ENCODE assay signal across 17 mouse cellular contexts in the genomic region with DNA sequence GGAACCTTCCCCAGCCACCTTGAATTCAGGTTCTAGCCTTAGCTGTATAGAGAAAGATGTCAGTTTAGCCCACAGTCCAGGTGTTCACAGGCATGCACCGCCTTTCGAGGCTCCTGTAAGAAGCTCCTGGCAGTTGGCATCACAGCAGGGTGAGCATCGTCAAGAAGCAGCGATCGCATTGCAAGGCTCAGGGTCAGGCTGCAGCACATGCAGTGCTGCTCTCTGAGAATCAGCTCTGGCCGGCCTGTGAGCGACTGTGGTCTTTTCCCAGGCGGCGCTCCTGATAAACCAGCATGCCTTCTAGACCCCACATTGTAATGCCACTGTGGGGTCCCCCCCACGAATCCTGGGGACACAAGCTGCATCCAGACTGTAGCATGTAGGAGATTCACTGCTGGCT. TPM values are rescaled to one million over a fixed set of nuclear protein-coding genes. Genes with fewer than 3 reads are reported as not detected.
DNase-seq lines count a peak whose midpoint lies in the region; ATAC-seq lines count a peak whose summit lies in the region.
"Had no signal": no experiment of that assay in that cellular context is flagged by ENCODE, and none has a peak within 500 bp of the region (broad histone marks: within the 10 kb centered on the region; RNA-seq: fewer than 3 reads in every experiment).

No protein-coding gene starts in this region.

- no peak overlapping the region for H3K27ac ChIP-seq in heart, embryonic 11.5 days (ENCODE audit: low read depth, low read length)
- H3K27ac ChIP-seq: embryonic facial prominence, embryonic 10.5 days; forebrain, embryonic 12.5 days; heart, embryonic 13.5 days; kidney, embryonic 15.5 days had no signal

- H3K4me1 ChIP-seq in heart, embryonic 11.5 days (ENCODE audit: control insufficient read depth, insufficient read depth, low read length): no peaks in the 10 kb centered on the region
- H3K4me1 ChIP-seq: embryonic facial prominence, embryonic 10.5 days had no signal

- no peak overlapping the region for H3K4me3 ChIP-seq in heart, embryonic 11.5 days (ENCODE audit: low read depth, low read length)
- H3K4me3 ChIP-seq: embryonic facial prominence, embryonic 10.5 days; forebrain, embryonic 12.5 days; heart, embryonic 13.5 days; kidney, embryonic 15.5 days had no signal

- ATAC-seq in heart, embryonic 11.5 days (replicated peaks; ENCODE audit: insufficient number of reproducible peaks, low FRiP score, low TSS enrichment): no peak
- ATAC-seq: hindbrain, embryonic 16.5 days; intestine, postnatal 0 days had no signal

- H3K4me2 ChIP-seq in heart, embryonic 11.5 days: no peak overlapping the region
- H3K4me2 ChIP-seq: forebrain, embryonic 12.5 days; heart, embryonic 13.5 days; kidney, embryonic 15.5 days had no signal

- WGBS in heart, embryonic 11.5 days (ENCODE audit: insufficient replicate concordance): 61% methylated on average over 10 of the region's 10 CpGs

- H3K9me3 ChIP-seq in heart, embryonic 11.5 days (replicated peaks; ENCODE audit: control insufficient read depth, low read length): no peaks in the 10 kb centered on the region
- H3K9me3 ChIP-seq: embryonic facial prominence, embryonic 10.5 days; forebrain, embryonic 12.5 days; heart, embryonic 13.5 days; kidney, embryonic 15.5 days had no signal

- DNase-seq in heart, adult 11 months: peak; percentile 55
- DNase-seq in thymus, postnatal 14 days: peak; percentile 48
- no peak for DNase-seq in thymus, postnatal 10 days (ENCODE audit: low spot score in 2 of 2)
- peak; percentile 52 for DNase-seq in cerebellum, adult 9-11 months
- DNase-seq in thymus, postnatal 4 days: peak; percentile 45
- no peak for DNase-seq in kidney, postnatal 14 days
- DNase-seq in left cerebral cortex, postnatal 25 days (ENCODE audit: low spot score in 2 of 2): no peak
- DNase-seq: B cell, adult 2 months; lung, postnatal 10 days; midbrain, embryonic 14.5 days had no signal

- peaks cover 5% of the 10 kb centered on the region for H3K36me3 ChIP-seq in heart, embryonic 11.5 days (ENCODE audit: control insufficient read depth, insufficient read depth, low read length)

- intact Hi-C loops in left cerebral cortex, postnatal 25 days (cut with DNase I): no loop called here

- no peak overlapping the region for H3K9ac ChIP-seq in heart, embryonic 11.5 days (ENCODE audit: low read depth, low read length)
- H3K9ac ChIP-seq: forebrain, embryonic 12.5 days; heart, embryonic 13.5 days; kidney, embryonic 15.5 days had no signal

- no peaks in the 10 kb centered on the region for H3K27me3 ChIP-seq in heart, embryonic 11.5 days (ENCODE audit: control insufficient read depth, insufficient read depth, low read length)
- H3K27me3 ChIP-seq: forebrain, embryonic 12.5 days; heart, embryonic 13.5 days; kidney, embryonic 15.5 days had no signal

RNA-seq across cellular contexts. Expression of a gene that starts 18.2 kb away (rescaled TPM):
- polyA plus RNA-seq in heart, embryonic 11.5 days (2014; fragmentation: Nextera tagmentation; extraction: Ambion mirVana): 18.6 and 19.4 TPM in 2 replicates
- total RNA-seq in left cerebral cortex, postnatal 25 days (2021): 10 to 100 TPM; 13.7 to 22.0 TPM

RNA-seq across cellular contexts. Expression of a gene that starts 27.3 kb away (rescaled TPM):
- 68.4 and 79.3 TPM in 2 replicates for polyA plus RNA-seq in heart, embryonic 11.5 days (2014; fragmentation: Nextera tagmentation; extraction: Ambion mirVana)
- 100 to 1,000 TPM; 208 to 216 TPM for total RNA-seq in left cerebral cortex, postnatal 25 days (2021)

Comparison
In these comparisons a context has a peak if more than half of its experiments do, and no peak if none do; other contexts are left out.
1. DNase-seq: peak in heart, adult 11 months (single experiment), thymus, postnatal 14 days (single experiment), cerebellum, adult 9-11 months (single experiment) and thymus, postnatal 4 days (single experiment); none in thymus, postnatal 10 days (0 of 2), kidney, postnatal 14 days (single experiment) and left cerebral cortex, postnatal 25 days (0 of 2).